Mouse (Mus musculus) liver (tissue): ENCODE measurements around the gene Tectb.

ENCODE experiments used
- DNase-seq: peaks from one replicate; pipeline ENCODE4 v3.0.0-alpha.2; 2020; ENCODE audit warnings: mixed read lengths

Gene Tectb

DNA sequence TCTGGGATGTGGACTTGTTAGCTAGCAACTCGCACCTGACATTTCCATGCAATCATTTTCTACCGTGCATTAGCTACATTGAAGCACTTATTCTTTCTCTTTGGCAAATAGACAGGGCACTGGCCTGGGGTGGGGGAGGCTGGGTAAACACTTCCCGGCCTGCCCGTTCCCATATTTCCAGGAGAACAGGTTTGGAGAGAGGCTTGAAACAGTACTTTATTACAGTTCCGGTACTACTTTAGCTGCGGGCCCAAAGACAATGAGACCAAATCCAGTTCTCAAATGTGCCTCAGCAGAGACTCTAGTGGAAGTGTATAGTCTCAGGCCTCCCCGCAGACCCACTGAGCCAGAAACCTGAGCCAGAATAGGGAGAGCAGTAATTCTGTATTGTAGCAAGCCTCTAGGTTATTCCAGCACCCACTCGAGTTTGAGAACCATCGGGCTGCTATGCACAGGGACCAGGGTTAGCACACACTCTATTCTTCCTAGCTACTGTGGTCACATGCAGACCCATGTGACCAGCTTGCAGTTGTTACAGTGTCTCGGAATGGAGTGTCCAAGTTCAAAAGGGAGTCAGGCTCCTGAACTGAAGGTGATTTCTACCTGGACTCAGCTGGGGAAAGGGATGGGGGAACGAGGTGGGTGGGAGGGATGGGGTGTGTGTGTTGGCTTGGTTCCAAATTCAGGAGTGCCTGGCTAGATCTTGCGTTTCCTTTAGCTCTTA is 33.2 kb downstream of the Tectb start:
- DNase-seq: no peak

DNA sequence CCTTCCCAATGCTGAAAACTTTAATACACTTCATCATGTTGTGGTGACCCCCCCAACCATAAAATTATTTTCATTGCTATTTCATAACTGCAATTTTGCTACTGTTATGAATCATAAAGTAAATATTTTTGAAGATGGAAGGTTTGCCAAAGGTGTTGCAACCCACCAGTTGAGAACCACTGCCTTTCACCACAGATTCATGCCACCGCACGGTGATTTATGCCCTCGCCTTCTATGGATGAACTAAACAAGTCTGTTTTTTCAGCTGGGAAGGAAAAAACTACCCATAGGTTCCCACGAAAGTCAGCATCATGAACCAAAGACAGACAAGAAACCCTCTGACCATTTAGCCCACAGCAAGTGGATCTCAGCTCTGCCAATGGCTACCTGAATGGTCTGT is 36.3 kb downstream of the Tectb start:
- DNase-seq: no peak

DNA sequence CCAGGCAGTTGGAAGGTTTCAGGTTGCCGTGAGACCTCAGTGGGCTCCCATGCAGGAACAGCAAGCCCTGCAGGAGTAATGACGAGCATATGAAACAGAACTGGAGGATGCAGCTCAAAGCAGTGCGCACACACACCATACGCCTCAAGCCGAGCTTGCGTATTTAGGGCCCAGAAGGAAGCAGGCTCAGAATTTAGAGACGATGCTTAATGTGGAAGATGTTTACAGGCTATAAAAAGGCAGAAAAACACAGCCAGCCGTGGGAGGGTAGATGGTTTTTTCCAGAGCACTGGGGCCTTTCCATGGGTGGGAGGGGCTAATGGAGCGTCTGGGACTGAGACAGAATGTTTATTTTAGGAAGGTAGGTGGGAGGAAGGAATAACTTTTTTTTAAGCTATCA is 36.8 kb downstream of the Tectb start:
- no peak for DNase-seq

DNA sequence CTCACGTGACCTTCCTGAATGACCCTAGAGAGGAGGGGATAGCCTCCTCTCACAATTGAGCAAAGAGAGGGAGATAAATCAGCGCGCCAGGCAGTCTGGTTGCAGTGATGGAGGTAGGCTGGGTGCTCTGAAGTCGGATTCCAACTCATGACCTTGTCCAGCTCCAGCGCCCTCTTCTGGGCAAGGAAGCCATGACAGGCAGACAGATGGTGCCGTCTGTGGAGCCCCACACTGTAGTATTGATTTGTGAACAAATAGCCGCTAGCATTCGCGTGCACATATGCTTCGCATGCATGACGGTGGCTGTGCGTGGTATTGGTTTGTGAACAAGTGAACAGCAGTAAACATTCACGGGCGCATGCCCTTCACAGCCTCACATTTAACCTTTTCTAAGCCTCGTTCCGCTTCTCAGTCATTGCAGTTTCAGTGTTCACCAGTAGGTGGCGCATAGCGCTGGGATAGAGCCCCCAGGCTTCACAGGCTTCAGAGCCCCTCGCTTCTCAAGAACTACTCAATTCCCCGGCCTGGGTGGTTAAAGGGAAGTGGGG is 37.7 kb downstream of the Tectb start:
- peak; percentile 92 for DNase-seq

- peak; percentile 85 for DNase-seq
These were observed 38.2 kb downstream of the Tectb start for GRCm38 (mm10) chr19:55218741-55219221.

DNA sequence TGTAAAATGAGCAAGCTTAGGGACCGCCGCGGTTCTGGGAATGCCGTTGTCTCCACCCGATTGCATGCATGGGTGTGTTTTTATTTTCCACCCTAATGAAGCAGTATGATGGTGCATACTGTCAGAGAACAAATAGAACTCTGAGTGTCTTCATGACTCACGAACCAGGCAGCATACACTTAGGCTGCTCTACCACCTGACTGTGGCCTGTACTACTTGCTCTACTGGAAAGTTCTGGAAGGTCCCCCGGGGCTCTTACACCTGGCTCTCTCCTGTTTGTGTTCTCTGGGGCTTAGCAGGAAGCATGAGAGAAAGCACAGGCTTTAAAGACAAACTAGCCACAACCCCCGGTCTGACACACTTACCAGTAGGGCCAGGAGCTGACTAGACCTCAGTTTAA is 38.8 kb downstream of the Tectb start:
- DNase-seq: no peak

DNA sequence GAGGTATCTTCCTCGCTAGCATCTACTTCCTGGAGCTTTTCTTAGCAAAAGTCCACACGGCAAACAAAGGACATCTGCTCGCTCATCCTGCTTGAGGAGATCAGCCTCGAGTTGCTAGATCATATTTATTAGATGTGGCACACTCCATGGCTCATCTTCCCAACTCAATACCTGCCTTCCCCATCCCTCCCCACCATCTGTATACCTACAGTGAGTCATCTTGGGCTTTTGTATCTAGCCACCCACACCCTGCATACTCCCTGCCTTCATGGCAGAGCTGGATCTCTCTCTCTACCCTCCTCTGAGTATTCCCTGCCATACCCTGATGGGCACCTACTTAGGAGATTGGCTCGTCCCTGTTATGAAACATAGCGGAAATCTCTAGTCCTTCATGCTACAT is 40.7 kb downstream of the Tectb start:
- DNase-seq: no peak

- no peak for DNase-seq
These were observed 41.7 kb downstream of the Tectb start for GRCm38 (mm10) chr19:55222268-55222667.

GRCm38 (mm10) chr19:55226621-55227020 is 46.1 kb downstream of the Tectb start:
- DNase-seq: no peak

GRCm38 (mm10) chr19:55227135-55227534 is 46.6 kb downstream of the Tectb start:
- DNase-seq: no peak

DNA sequence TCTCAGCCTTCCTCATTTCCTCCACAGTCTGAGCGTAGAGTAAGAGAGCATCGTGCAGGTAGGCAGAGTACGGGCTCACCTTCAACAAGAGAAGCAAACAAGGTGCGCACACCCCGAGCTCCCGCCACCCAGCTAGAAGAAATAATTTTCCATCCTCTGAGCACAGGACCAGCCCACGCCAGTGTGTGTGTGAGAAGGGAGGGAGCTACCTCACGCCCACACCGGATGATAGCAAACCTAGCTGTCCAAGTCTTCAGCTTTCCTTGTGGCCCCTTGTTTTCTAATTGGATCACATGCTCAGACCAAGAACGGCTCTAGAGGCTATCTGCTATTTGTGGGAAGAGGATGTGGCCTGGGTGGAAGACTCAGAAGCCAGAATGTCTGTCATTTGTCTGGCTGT is 50.5 kb downstream of the Tectb start:
- DNase-seq: no peak

DNA sequence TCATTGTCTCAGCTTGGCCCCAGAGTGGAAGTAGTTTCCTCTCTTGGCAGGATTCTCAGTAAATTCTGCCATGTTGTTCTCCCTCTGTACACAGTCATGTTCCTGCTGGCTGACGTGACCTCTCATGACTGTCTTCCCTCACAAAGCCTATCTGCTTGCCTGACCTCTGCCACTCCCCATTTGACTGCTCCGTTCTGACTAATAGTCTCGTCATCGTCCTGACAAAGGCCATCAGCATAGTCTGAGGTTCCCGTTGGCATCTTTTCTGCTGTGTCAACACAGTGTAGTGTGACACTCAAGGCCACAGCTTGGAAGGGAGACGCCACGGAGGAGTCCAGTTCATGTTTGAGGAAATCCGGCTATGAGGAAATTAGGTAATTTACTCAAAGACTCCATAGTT is 51.6 kb downstream of the Tectb start:
- DNase-seq: peak; percentile 19

DNA sequence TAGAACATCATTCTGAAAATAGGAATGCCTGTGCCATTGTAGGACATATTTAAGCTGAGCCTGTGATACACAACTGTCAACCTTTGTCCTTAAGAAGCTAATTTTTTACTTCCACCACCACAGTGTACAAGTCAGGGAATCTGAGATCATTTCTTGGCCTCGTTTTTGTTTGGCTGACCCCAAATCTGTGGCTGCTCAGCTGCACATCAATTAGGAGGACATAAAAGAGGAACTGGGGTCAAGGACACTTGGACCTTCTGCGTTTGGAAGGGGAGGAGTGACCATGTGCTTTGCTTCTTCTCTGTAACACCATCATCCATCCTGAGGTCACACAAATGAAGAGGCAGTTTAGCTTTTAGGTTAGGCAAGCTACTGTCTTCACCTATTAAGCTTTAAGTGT is 55.5 kb downstream of the Tectb start:
- DNase-seq: no peak

- no peak for DNase-seq
These were observed 56.0 kb downstream of the Tectb start for GRCm38 (mm10) chr19:55236564-55236963.

- DNase-seq: no peak
These were observed 59.4 kb downstream of the Tectb start for GRCm38 (mm10) chr19:55239766-55240426.

GRCm38 (mm10) chr19:55241186-55241645 is 60.7 kb downstream of the Tectb start, which contains the start of gene Gucy2g:
TSS of gene Gucy2g (minus strand) at chr19:55241236.
- no peak for DNase-seq

DNA sequence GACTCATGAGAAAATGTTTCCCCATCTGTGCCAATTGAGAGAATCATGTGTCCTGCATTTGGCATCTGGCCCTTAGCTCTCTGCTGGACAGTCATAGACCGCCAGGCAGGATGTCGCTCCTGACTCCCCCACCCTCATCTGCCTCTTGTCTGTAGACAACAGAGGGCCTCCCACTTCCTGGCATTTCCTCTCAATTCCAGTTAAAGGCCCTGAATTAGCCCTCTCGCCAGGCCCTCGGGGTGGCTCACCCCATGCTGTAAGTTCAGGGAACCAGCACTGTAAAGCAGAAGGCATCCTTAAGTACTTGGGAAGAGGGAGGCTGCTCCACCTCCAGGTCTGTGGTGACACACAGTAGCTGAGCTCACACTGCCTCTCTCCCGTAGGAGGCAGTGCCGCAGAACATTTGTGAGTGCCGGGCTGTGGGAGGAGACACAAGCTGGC is 64.3 kb downstream of the Tectb start:
- peak; percentile 68 for DNase-seq
